Mouse (Mus musculus) gonadal fat pad, adult 2 months (tissue): ENCODE measurements around the gene Prnp. TPM values are rescaled to one million over a fixed set of nuclear protein-coding genes. Genes with fewer than 3 reads are reported as not detected.

Source experiments
- DNase-seq: peaks from one replicate; pipeline ENCODE4 v3.0.0-alpha.2; 2012; ENCODE audit warnings: low read depth
- polyA plus RNA-seq: library from polyadenylated mRNA; depleted of rRNA; stranded (reverse); fragments of >200 nt; gene quantifications from 2 replicates; pipeline ENCODE4 v1.2.3, GENCODE M21; 2012

The Prnp gene
- polyA plus RNA-seq, 1 experiment: 152 TPM

- DNase-seq: no peak
Observed at GRCm38 (mm10) chr2:131906846-131907245, 2.9 kb upstream of the Prnp start.

GRCm38 (mm10) chr2:131907311-131907710 lies 2.4 kb upstream of the Prnp start:
- DNase-seq: no peak

- DNase-seq: no peak
Observed at GRCm38 (mm10) chr2:131908351-131908861, 1.3 kb upstream of the Prnp start.

DNA sequence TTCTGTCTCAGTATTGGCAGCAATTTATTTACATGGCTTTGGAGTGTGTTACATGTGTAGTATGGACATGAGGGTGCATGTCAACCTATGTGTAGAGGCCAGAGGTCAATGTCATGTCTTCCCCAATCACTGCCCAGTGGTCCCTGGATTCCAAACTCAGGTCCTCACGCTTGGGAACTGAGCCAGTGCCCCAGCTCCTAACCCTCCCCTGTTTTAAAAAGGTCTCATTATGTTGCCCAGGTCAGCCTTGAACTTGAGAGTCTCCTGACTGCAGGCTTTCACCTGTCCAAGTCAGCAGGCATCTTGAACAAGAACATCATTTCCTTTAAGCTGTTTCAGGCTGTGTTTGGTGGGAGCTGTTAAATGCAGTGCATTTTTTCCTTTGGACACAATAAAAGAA lies 822 bp upstream of the Prnp start:
- no peak for DNase-seq

DNA sequence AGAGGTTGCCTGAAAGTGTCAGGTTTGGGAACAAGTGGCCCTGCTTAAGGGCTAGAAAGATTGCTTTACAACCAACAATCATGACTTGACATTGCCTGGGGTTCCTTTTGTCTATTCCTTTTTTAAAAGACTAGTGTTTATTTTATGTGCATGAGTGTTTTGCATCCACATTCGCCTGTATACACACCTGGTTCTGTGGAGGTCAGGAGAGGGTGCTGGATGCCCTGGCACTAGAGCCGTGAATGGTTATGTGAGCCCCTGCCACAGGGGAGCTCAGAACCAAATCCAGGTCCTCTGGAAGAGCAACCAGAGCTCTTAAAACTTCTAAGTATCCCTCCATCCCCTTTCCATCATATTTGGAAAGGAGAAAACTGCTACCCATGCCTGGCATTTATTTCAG lies 1.1 kb downstream of the Prnp start:
- no peak for DNase-seq

GRCm38 (mm10) chr2:131911341-131911740 lies 1.6 kb downstream of the Prnp start:
- no peak for DNase-seq

DNA sequence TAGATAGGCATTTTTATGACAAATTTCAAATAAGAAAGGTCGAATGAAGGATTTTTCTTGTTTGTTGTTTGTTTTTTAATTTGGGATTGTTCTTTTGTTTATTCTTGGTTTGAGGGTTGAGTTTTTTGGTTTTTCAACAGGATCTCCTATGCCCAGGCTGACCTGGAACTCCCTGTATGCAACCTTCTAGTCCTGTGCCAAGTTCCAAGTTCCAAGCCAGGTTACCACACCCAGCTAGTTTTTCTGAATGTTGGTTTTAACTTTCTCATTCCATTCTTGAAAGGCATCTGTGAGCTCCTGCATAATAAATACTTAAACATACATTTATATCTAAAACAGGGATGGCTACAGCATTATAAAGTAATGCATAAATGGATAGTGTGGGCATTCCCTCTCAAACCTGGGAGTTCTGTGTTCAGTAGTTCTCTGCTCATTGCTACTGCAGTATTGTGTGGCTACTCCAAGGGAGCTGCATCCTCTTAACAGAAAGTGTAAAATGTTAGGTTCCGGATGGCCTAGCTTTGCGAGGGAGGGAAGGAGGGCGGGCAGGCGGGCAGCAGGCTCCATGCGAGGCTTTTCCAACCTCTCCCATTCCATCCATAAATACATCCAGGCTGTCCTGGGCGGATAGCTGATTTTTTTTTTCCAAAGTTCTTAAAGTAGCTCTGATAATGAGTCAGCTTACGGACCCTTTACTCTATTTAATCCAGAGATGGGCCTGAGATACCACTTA lies 3.0 kb downstream of the Prnp start:
- no peak for DNase-seq

DNA sequence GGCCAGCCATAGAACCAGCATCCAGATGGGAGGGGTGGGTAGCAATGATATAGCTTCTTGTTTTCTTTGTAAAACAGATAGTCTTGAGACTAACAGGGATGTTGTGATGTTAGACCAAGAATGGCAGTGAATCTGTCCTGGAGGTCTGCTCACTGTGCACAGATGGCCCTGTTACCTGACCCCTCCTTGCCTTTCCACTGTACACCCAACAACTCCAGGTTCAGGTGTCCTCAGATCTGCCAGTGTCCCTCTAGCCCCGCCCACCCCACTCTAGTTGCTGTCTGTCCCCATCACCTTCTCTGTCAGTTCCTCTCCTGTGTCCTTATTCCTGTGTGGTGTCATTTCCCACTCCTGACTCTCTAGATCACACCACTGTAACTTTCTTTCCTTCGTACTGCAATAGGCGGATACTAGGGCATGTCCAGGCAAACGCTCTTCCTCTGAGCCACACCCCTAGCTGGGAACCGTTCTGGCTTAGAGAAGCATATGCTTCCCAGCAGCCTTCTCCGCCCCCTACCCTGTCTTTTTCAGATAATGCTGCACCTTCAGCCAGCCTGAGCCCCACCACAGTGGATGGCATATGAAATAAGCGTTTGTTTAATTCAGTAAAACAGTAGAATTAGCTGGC lies 22.7 kb downstream of the Prnp start:
- DNase-seq: no peak

DNA sequence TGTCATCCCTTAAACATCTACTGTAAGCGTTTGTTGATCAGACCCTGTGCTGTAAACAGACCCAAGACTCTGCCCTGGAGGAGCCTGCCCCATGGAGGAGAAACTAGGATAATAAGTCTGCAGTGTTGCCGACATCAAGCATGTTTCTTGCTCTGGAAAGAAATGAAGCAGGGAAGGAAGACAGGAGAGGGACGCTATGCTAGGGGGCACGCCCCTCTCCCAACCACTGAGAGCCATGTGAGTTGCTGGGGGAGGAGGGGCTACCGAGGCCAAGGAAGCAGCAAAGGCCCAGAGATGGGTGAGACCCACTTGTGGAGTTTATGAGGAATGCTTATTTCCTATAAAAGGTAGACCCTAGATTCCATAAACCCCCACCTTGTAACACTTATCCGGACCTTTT lies 23.3 kb downstream of the Prnp start:
- DNase-seq: no peak

DNA sequence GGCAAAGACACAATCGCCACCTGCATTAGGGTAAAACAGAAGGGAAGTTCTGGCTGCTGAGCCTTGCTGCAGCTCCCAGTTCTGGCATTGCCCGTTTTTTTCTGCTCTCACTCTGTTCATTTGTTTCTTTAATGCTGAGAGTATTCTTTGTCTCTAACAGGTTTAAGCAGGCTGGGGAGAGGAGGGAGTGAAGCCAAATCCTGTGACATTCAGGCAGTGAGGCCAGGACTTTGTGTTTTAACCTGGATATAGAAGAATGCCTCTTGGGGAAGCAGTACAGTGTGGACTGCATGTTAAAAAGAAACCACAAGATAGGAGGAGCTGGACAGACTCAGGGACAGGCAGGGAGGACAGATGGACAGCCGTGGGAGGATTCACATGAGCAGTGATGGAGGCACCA lies 23.9 kb downstream of the Prnp start:
- no peak for DNase-seq

GRCm38 (mm10) chr2:131934243-131934642 lies 24.5 kb downstream of the Prnp start:
- no peak for DNase-seq

GRCm38 (mm10) chr2:131935390-131936105 lies 25.8 kb downstream of the Prnp start:
- DNase-seq: no peak

DNA sequence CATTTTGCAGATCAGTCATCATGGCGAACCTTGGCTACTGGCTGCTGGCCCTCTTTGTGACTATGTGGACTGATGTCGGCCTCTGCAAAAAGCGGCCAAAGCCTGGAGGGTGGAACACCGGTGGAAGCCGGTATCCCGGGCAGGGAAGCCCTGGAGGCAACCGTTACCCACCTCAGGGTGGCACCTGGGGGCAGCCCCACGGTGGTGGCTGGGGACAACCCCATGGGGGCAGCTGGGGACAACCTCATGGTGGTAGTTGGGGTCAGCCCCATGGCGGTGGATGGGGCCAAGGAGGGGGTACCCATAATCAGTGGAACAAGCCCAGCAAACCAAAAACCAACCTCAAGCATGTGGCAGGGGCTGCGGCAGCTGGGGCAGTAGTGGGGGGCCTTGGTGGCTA lies 26.7 kb downstream of the Prnp start:
- DNase-seq: no peak

GRCm38 (mm10) chr2:131939404-131940111 lies 29.8 kb downstream of the Prnp start:
- no peak for DNase-seq

- no peak for DNase-seq
Observed at GRCm38 (mm10) chr2:131940506-131940905, 30.8 kb downstream of the Prnp start.

GRCm38 (mm10) chr2:131941501-131941900 lies 31.8 kb downstream of the Prnp start:
- no peak for DNase-seq

DNA sequence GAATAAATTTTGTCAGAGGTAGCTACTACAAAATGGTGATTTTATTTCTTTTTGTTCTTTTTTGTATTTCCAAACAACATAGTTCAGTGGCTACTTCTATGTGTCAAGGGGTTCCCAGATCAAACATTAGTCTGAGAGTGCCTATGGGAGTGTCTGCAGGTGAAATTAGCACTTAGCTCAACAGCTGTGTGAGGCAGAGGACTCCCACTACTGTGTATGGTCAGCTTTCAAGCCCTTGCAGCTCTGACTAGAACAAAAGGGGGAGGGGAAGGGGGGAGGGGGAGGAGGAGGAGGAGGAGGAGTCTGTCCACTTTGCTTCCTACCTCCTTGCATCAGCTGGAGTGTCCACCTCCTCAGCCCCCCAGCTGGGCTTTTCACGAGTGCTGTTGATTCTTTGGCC lies 34.6 kb downstream of the Prnp start:
- DNase-seq: no peak

DNA sequence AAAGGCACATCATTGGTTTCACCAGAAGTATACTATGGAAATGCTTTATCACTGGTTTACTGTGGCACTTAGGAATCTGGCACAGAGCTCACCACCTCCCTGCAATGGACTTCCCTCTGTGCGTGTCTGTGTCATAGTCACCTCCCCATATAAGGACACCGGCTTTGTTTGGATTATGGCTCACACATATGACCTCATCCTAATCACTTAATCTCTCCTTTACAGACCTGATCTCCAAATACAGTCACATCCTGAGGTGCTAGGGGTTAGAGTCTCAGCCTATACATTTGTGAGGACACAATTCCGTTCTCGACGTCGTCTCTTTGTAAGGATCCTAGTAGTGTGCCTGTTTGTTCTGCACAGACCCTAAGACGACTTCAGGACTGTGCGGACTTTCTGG lies 35.5 kb downstream of the Prnp start:
- peak; percentile 46 for DNase-seq

- DNase-seq: no peak
Observed at GRCm38 (mm10) chr2:131945765-131946164, 36.0 kb downstream of the Prnp start.

DNA sequence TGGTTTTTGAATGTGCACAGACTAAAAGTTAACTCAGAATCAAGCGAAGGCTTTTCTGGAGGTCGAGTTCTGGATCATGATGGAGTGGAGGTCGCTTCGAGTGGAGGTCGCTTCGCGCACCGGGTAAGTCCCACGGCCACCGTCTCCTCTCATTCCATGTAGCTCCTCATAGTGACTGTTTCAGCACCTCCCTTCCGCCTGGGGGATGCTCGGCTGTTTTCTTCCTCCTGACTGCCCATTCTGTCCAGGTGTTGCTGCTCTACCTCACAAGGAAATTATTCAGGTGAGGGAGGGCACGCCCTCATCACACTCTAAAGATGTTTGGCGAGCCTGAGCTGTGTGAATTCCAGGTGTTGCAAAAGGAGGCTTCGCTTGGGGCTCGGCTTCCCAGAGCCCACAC lies 36.6 kb downstream of the Prnp start:
- DNase-seq: no peak

GRCm38 (mm10) chr2:131948156-131948555 lies 38.4 kb downstream of the Prnp start:
- DNase-seq: no peak
